Mouse (Mus musculus) neural tube, embryonic 15.5 days (tissue): ENCODE data around the gene Dach2. TPM values are rescaled to one million over a fixed set of nuclear protein-coding genes. Genes with fewer than 3 reads are reported as not detected.

Experiments used
- ATAC-seq: fragments of 200-750 bp; cut with Nextera tagmentation; 2 replicates; pipeline ENCODE4 v1.8.0; 2017; ENCODE audit warnings: mild to moderate bottlenecking, moderate TSS enrichment, moderate library complexity; ENCODE audit not compliant: low FRiP score
- H3K27ac ChIP-seq: fragments of 300-500 bp; sonication (generic); replicated peaks from 2 replicates; pipeline ENCODE4 v1.5.1; 2015; ENCODE audit warnings: mild to moderate bottlenecking, inconsistent platforms
- H3K27me3 ChIP-seq: fragments of 300-500 bp; sonication (generic); replicated peaks from 2 replicates; pipeline ENCODE4 v1.6.1; 2015; ENCODE audit warnings: inconsistent platforms
- H3K36me3 ChIP-seq: fragments of 300-500 bp; sonication (generic); 2 replicates; pipeline ENCODE4 v1.6.1; 2015; ENCODE audit warnings: inconsistent platforms
- H3K4me1 ChIP-seq: fragments of 300-500 bp; sonication (generic); 2 replicates; pipeline ENCODE4 v1.6.1; 2015; ENCODE audit warnings: inconsistent platforms
- H3K4me2 ChIP-seq: fragments of 300-500 bp; sonication (generic); 2 replicates; pipeline ENCODE4 v1.6.1; 2015; ENCODE audit warnings: inconsistent platforms, mild to moderate bottlenecking, moderate library complexity
- H3K4me3 ChIP-seq: fragments of 300-500 bp; sonication (generic); replicated peaks from 2 replicates; pipeline ENCODE4 v1.5.1; 2015; ENCODE audit warnings: mild to moderate bottlenecking, inconsistent platforms
- H3K9ac ChIP-seq: fragments of 300-500 bp; sonication (generic); replicated peaks from 2 replicates; pipeline ENCODE4 v1.6.1; 2015; ENCODE audit warnings: mild to moderate bottlenecking, inconsistent platforms
- H3K9me3 ChIP-seq: fragments of 300-500 bp; sonication (generic); replicated peaks from 2 replicates; pipeline ENCODE4 v1.6.1; 2016; ENCODE audit warnings: inconsistent platforms
- WGBS: fragments of 180-500 bp; shearing (Covaris S2); methylation state at CpG from one replicate; pipeline ENCODE4 v1.1.7; 2015; ENCODE audit warnings: mixed read lengths; 5-methylcytosine and 5-hydroxymethylcytosine counted together
- polyA plus RNA-seq: library from polyadenylated mRNA; unstranded; fragments of >200 nt; fragmentation: Nextera tagmentation; extraction: Ambion mirVana; gene quantifications from 2 replicates; pipeline ENCODE4 v1.2.1, GENCODE M21; 2015

Dach2 gene
- polyA plus RNA-seq, 1 experiment from 2014 or later: 5.9 TPM

- H3K27me3 ChIP-seq: no peaks in the 10 kb centered on the region
- H3K36me3 ChIP-seq: no peaks in the 10 kb centered on the region
- no peak overlapping the region for H3K9ac ChIP-seq
- no peak for ATAC-seq
- H3K4me1 ChIP-seq: no peaks in the 10 kb centered on the region
- H3K27ac ChIP-seq: no peak overlapping the region
- H3K4me3 ChIP-seq: no peak overlapping the region
- H3K9me3 ChIP-seq: no peaks in the 10 kb centered on the region
- H3K4me2 ChIP-seq: no peak overlapping the region
Observed at GRCm38 (mm10) chrX:113666069-113666468, 368.8 kb downstream of the Dach2 start.

GRCm38 (mm10) chrX:113687163-113687562 is 389.9 kb downstream of the Dach2 start:
- H3K27me3 ChIP-seq: no peaks in the 10 kb centered on the region
- 46% methylated on average over 2 of the region's 2 CpGs for WGBS
- H3K9me3 ChIP-seq: no peaks in the 10 kb centered on the region
- no peaks in the 10 kb centered on the region for H3K4me1 ChIP-seq
- H3K9ac ChIP-seq: no peak overlapping the region
- ATAC-seq: no peak
- no peaks in the 10 kb centered on the region for H3K36me3 ChIP-seq
- H3K27ac ChIP-seq: no peak overlapping the region
- H3K4me2 ChIP-seq: no peak overlapping the region
- H3K4me3 ChIP-seq: no peak overlapping the region

- Histone ChIP-seq H3K27ac (no peak overlapping the region), H3K27me3 (no peaks in the 10 kb centered on the region), H3K9ac (no peak overlapping the region), H3K4me3 (no peak overlapping the region), H3K4me1 (no peaks in the 10 kb centered on the region), H3K4me2 (no peak overlapping the region), H3K9me3 (no peaks in the 10 kb centered on the region), H3K36me3 (no peaks in the 10 kb centered on the region)
- 78% methylated on average over 2 of the region's 2 CpGs for WGBS
- ATAC-seq: no peak
Observed at GRCm38 (mm10) chrX:113712363-113712762, 415.1 kb downstream of the Dach2 start.

GRCm38 (mm10) chrX:113724124-113724523 is 426.8 kb downstream of the Dach2 start:
- no peak for ATAC-seq
- Histone ChIP-seq H3K4me2 (no peak overlapping the region), H3K27ac (no peak overlapping the region), H3K9me3 (no peaks in the 10 kb centered on the region), H3K9ac (no peak overlapping the region), H3K4me1 (no peaks in the 10 kb centered on the region), H3K36me3 (no peaks in the 10 kb centered on the region), H3K4me3 (no peak overlapping the region), H3K27me3 (no peaks in the 10 kb centered on the region)

DNA sequence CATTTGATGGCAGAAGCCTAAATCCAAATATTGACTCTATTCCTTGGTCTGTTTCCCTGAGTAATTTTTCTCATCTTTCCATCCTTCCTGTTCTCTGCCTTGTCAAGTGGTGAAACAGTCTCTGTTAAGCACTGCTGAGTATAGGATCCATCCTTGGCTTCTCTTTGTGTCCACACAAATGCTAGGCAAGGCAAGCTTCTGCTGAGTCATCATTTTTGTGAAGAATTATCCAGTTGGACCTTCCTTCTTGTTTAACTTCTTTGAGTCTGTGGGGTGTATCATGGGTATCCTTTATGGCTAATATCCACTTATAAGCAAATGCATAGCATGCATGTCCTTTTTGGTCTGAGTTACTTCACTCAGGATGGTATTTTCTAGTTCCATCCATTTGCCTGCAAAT is 449.8 kb downstream of the Dach2 start:
- H3K27ac ChIP-seq: no peak overlapping the region
- H3K36me3 ChIP-seq: no peaks in the 10 kb centered on the region
- no peak for ATAC-seq
- no peaks in the 10 kb centered on the region for H3K27me3 ChIP-seq
- no peak overlapping the region for H3K4me3 ChIP-seq
- no peaks in the 10 kb centered on the region for H3K4me1 ChIP-seq
- H3K9ac ChIP-seq: no peak overlapping the region
- no peaks in the 10 kb centered on the region for H3K9me3 ChIP-seq
- no peak overlapping the region for H3K4me2 ChIP-seq

DNA sequence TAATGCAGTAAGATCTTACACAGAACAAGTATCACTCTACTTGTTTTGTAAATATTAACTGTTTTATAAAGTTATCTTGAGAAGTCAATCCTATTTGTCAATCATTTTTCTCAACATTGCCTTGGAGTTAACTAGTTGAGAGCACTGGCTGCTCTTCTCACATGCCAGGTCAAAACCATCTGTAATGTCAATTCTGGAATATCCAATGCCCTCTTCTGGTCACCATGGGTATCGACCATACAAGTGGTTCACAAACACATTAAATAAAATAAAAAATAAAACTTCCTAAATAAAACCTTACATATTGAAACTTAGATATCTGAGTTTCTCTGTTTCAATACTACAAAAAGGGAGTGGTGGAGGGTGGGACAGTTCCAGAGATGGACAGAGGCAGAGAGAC is 495.0 kb downstream of the Dach2 start:
- Histone ChIP-seq H3K9me3 (no peaks in the 10 kb centered on the region), H3K9ac (no peak overlapping the region), H3K4me1 (no peaks in the 10 kb centered on the region), H3K27me3 (no peaks in the 10 kb centered on the region), H3K4me3 (no peak overlapping the region), H3K36me3 (no peaks in the 10 kb centered on the region), H3K4me2 (no peak overlapping the region), H3K27ac (no peak overlapping the region)
- WGBS: 29% methylated on average over 1 of the region's 1 CpGs
- no peak for ATAC-seq

- Histone ChIP-seq H3K4me2 (no peak overlapping the region), H3K27ac (no peak overlapping the region), H3K4me3 (no peak overlapping the region), H3K36me3 (no peaks in the 10 kb centered on the region), H3K9me3 (no peaks in the 10 kb centered on the region), H3K27me3 (no peaks in the 10 kb centered on the region), H3K9ac (no peak overlapping the region), H3K4me1 (no peaks in the 10 kb centered on the region)
- ATAC-seq: no peak
Observed at GRCm38 (mm10) chrX:113810369-113810768, 513.1 kb downstream of the Dach2 start.

DNA sequence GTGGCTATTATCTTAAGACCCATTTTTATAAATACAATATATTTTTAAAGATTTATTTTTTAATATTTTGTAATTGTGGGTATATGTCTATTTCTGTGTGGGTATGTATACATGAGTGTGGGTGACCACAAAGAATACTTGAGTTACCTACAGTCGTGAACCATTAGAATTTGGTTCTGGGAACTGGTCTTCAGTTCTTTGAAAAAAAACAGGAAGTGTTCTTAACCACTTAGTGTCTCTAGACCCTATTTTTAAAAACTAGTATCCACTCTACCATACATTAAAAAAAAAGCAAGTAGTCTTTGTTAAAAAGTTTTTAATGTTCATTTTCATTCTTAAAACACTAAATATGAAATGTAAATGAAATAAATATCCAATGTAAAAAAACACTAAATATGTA is 529.5 kb downstream of the Dach2 start:
- Histone ChIP-seq H3K9ac (no peak overlapping the region), H3K36me3 (no peaks in the 10 kb centered on the region), H3K4me1 (no peaks in the 10 kb centered on the region), H3K4me3 (no peak overlapping the region), H3K27ac (no peak overlapping the region), H3K9me3 (no peaks in the 10 kb centered on the region), H3K27me3 (no peaks in the 10 kb centered on the region), H3K4me2 (no peak overlapping the region)
- ATAC-seq: no peak
- WGBS: 61% methylated on average over 1 of the region's 1 CpGs

GRCm38 (mm10) chrX:113833062-113833461 is 535.8 kb downstream of the Dach2 start:
- H3K36me3 ChIP-seq: no peaks in the 10 kb centered on the region
- 100% methylated on average over 1 of the region's 1 CpGs for WGBS
- no peaks in the 10 kb centered on the region for H3K9me3 ChIP-seq
- no peaks in the 10 kb centered on the region for H3K27me3 ChIP-seq
- H3K27ac ChIP-seq: no peak overlapping the region
- H3K9ac ChIP-seq: no peak overlapping the region
- H3K4me3 ChIP-seq: no peak overlapping the region
- no peaks in the 10 kb centered on the region for H3K4me1 ChIP-seq
- ATAC-seq: no peak
- H3K4me2 ChIP-seq: no peak overlapping the region

DNA sequence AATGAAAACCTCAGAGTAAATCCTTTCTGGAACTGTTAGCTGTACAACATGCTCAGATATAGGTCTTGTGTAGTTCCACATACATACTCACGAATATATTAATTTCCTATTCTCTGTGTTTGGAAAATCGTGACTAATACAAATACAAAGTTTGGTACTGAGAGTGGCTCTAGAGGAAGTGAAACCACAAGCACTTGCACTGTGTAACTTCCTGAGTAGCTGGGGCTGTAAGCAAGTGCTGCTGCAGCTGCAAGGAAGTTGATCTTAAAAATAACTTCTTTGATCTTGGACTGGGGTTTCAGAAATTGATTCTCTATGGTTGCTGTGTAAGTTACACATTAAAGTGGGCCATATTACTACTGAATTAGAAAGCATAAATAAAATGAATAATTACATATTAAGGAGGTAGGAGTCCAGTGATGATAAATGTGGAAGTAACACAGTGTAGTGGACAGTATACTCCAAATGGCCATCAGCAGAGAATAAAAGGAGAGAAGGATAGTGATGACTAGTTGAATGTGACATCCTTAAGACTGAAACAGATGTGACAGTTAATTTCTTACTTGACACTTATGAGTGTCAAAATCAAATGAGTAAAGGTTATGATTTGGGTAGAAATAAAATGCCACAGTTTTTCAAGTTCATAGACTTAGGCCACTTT is 570.7 kb downstream of the Dach2 start:
- ATAC-seq: no peak
- Histone ChIP-seq H3K9ac (no peak overlapping the region), H3K27ac (no peak overlapping the region), H3K4me2 (no peak overlapping the region), H3K9me3 (no peaks in the 10 kb centered on the region), H3K36me3 (no peaks in the 10 kb centered on the region), H3K27me3 (no peaks in the 10 kb centered on the region), H3K4me1 (no peaks in the 10 kb centered on the region), H3K4me3 (no peak overlapping the region)
- 72% methylated on average over 2 of the region's 2 CpGs for WGBS

Other genes starting within 250 kb of the Dach2 start
- gene Chm, start 112.0 kb upstream of the Dach2 start, polyA plus RNA-seq: 12.8 TPM in 2 replicates